In the genomic region with DNA sequence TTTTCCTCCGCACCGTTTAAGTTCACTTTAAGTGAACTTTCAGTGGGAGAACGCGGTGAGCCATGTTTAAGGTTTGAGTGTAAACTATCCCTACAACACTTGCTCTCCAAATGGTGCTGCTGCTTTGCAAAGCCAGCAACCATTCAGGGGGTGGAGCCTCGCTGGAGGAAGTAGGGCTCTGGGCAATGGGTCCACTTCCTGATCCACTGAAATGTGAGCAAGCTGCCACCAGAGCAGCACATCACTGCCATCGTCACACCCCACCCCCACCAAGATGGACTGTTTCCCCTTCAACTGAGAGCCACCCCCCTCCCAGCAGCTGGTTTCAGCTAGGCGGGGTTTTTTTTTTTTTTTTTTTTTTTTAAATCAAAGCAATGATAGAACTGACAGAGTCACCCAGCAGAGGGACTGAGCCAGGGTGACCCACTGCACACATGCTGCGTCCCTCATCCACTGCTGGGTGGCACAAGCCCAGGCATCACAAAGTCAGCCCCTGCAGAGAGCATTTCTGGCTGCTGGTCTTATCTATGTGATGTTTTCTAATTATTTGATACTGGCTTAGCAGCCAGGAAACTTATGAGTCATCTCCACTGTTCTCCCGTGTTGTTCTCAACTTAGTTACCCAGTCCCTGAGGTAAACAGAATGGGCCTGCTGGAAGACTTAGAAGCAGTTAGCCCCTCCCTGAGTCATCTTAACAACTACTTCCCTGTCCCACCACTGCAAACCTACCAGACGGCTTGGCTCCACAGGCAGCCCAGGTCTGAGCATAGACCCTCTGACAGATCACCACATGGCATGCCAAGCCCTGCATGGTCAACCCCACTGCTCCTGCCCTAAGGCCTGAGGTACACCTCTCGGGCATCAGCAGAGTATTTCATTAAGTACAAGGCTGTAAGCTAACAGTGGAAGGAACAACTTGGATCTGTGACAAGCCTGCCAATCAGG, we compare ENCODE assay signal across 18 mouse cellular contexts.
DNase-seq lines count a peak whose midpoint lies in the region; ATAC-seq and TF ChIP-seq lines count a peak whose summit lies in the region.
"Had no signal": no experiment of that assay in that cellular context is flagged by ENCODE, and none has a peak within 500 bp of the region (broad histone marks: within the 10 kb centered on the region; RNA-seq: fewer than 3 reads in every experiment).

No protein-coding gene starts in this region.

- intact Hi-C loops in heart, postnatal 14 days (cut with DNase I) = no loop called here

- H3K27me3 ChIP-seq in lung, postnatal 0 days (replicated peaks; ENCODE audit: insufficient read depth, low read length) = no peaks in the 10 kb centered on the region
- no peaks in the 10 kb centered on the region for H3K27me3 ChIP-seq in Patski
- H3K27me3 ChIP-seq in forebrain, embryonic 14.5 days (replicated peaks; ENCODE audit: control insufficient read depth, insufficient read depth, low read length) = no peaks in the 10 kb centered on the region
- H3K27me3 ChIP-seq: embryonic facial prominence, embryonic 13.5 days had no signal

- peaks cover 13% of the 10 kb centered on the region for H3K4me1 ChIP-seq in lung, postnatal 0 days (ENCODE audit: insufficient read depth, low read depth, low read length)
- H3K4me1 ChIP-seq in forebrain, embryonic 14.5 days (ENCODE audit: control insufficient read depth, insufficient read depth, low read length) = 0 out of 2 replicates have a peak, but pooled peaks cover 2% of the 10 kb centered on the region

- no peak for TF ChIP-seq CTCF in lung, postnatal 0 days (IDR thresholded peaks at IDR 0.05)
- TF ChIP-seq CTCF in Patski (IDR thresholded peaks at IDR 0.05) = no peak

- H3K9me3 ChIP-seq in lung, postnatal 0 days (ENCODE audit: low read length) = no peaks in the 10 kb centered on the region
- no peaks in the 10 kb centered on the region for H3K9me3 ChIP-seq in forebrain, embryonic 14.5 days (replicated peaks; ENCODE audit: control insufficient read depth, low read length)
- H3K9me3 ChIP-seq: embryonic facial prominence, embryonic 13.5 days had no signal

- no peak overlapping the region for H3K4me2 ChIP-seq in lung, postnatal 0 days (replicated peaks; ENCODE audit: low read depth, low read length)
- no peak overlapping the region for H3K4me2 ChIP-seq in forebrain, embryonic 14.5 days (ENCODE audit: low read length)
- H3K4me2 ChIP-seq: embryonic facial prominence, embryonic 13.5 days; heart, embryonic 11.5 days had no signal

- no peak for TF ChIP-seq EP300 in lung, postnatal 0 days (IDR thresholded peaks at IDR 0.05)

- CTCF ChIA-PET in Patski (lab: Charles Lee) = interaction anchor here (0.7 kb wide), 1 partner anchor 46 kb away, joined by 3 read pairs; no protein-coding TSS in a partner anchor

- DNase-seq in heart, adult 9 months (ENCODE audit: low spot score in 2 of 2) = peak; percentile 40 to 58
- DNase-seq in heart, postnatal 14 days = no peak
- no peak for DNase-seq in lung, postnatal 0 days (ENCODE audit: low spot score)
- no peak for DNase-seq in lung, postnatal 36 days
- DNase-seq in Patski (ENCODE audit: low read depth, low spot score) = no peak
- DNase-seq in adrenal gland, postnatal 4 days (ENCODE audit: low spot score in 2 of 2) = no peak
- DNase-seq in forebrain, embryonic 14.5 days (ENCODE audit: low spot score) = no peak
- DNase-seq: adrenal gland, postnatal 10 days; cerebellum, postnatal 36 days; kidney, postnatal 10 days; layer of hippocampus, adult 9-11 months; lung, postnatal 4 days; right cerebral cortex, postnatal 14 days; thymus, postnatal 14 days had no signal

- H3K27ac ChIP-seq in lung, postnatal 0 days (ENCODE audit: low read length) = no peak overlapping the region
- H3K27ac ChIP-seq in forebrain, embryonic 14.5 days (ENCODE audit: low read depth, low read length) = no peak overlapping the region
- H3K27ac ChIP-seq: embryonic facial prominence, embryonic 13.5 days; liver, embryonic 14.5 days had no signal

- H3K9ac ChIP-seq in lung, postnatal 0 days (replicated peaks; ENCODE audit: low read depth) = no peak overlapping the region
- H3K9ac ChIP-seq in forebrain, embryonic 14.5 days (ENCODE audit: low read length) = no peak overlapping the region
- H3K9ac ChIP-seq: embryonic facial prominence, embryonic 13.5 days; liver, embryonic 14.5 days had no signal

- WGBS in lung, postnatal 0 days = 68% methylated on average over 11 of the region's 11 CpGs
- WGBS in forebrain, embryonic 14.5 days = 89% methylated on average over 11 of the region's 11 CpGs

- POLR2A ChIA-PET in Patski (lab: Charles Lee) = interaction anchor here (0.6 kb wide), 1 partner anchor 112 kb away, joined by 3 read pairs; no protein-coding TSS in a partner anchor

- H3K36me3 ChIP-seq in lung, postnatal 0 days (ENCODE audit: insufficient read depth, low read length) = no peaks in the 10 kb centered on the region
- no peaks in the 10 kb centered on the region for H3K36me3 ChIP-seq in forebrain, embryonic 14.5 days (ENCODE audit: control insufficient read depth, insufficient read depth, low read length)
- H3K36me3 ChIP-seq: embryonic facial prominence, embryonic 13.5 days had no signal

- ATAC-seq in lung, postnatal 0 days = peak; percentile 19
- peak; percentile 74 for ATAC-seq in Patski
- peak; percentile 55; the same call in 1 of the 2 replicates for ATAC-seq in monocyte, adult 5-6 weeks (replicated peaks; ENCODE audit: insufficient number of reproducible peaks, low FRiP score, low TSS enrichment, poor library complexity, severe bottlenecking)
- ATAC-seq in forebrain, embryonic 14.5 days = no peak

- in situ Hi-C loops in Patski (cut with MboI; ENCODE audit: low pct_unique_long_range_greater_than_20kb) = no loop called here

- no peak overlapping the region for H3K4me3 ChIP-seq in lung, postnatal 0 days (ENCODE audit: low read depth, low read length)
- no peak overlapping the region for H3K4me3 ChIP-seq in forebrain, embryonic 14.5 days (ENCODE audit: low read depth, low read length)
- H3K4me3 ChIP-seq: embryonic facial prominence, embryonic 13.5 days had no signal

Comparison
In these comparisons a context has a peak if more than half of its experiments do, and no peak if none do; other contexts are left out.
1. DNase-seq: peak in heart, adult 9 months (2 of 2); none in heart, postnatal 14 days (0 of 2), lung, postnatal 0 days (single experiment), lung, postnatal 36 days (single experiment), Patski (single experiment), adrenal gland, postnatal 4 days (0 of 2) and forebrain, embryonic 14.5 days (single experiment).